Mouse (Mus musculus): Measurements from ENCODE around the gene Kmt5a.

Kmt5a gene

GRCm38 (mm10) chr5:124439447-124440093, at the start of gene Kmt5a:
Gene Kmt5a (plus strand): TSS chr5:124439930.
- DNase-seq = peak; percentile 97

DNA sequence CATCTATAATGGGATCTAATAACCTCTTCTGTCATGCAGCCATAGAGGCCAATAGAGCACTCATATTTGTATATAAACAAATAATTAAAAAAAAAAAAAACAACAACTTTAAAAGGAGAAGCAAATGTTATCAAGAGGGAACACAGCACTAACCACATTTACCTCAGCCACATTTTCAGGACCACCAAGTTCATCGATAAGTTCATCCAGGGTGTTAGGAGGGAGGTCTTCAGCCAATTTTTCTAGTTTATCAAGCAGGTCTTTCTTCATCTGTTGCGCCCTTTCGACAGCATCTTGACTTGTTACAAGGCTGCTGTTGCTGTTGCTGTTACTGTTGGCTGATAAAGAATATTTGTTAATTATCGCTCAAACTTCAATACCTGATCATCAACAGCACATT, 47.3 kb upstream of the Kmt5a start:
- no peak for DNase-seq

DNA sequence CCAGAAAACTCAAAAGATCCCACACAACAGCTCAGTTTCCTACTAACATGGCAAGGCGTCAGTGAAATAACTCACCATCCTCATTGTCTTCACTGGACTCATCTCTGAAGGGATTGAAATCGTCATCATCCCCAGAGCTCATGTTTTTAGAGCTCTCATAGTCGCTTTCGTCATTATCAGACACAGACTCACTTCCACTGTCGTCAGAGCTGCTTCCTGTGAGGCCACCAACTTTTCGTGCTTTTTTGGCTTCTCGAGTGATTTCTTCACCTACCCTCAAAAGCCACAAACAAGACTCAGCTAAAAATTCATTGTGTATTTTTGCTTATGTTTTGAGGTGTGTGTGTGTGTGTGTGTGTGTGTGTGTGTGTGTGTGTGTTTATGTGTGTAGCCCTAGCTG, 46.0 kb upstream of the Kmt5a start:
- DNase-seq = no peak

- peak in 1 of 2 experiments; percentile 37 for DNase-seq
These were observed 28.9 kb upstream of the Kmt5a start for GRCm38 (mm10) chr5:124410808-124411207.

DNA sequence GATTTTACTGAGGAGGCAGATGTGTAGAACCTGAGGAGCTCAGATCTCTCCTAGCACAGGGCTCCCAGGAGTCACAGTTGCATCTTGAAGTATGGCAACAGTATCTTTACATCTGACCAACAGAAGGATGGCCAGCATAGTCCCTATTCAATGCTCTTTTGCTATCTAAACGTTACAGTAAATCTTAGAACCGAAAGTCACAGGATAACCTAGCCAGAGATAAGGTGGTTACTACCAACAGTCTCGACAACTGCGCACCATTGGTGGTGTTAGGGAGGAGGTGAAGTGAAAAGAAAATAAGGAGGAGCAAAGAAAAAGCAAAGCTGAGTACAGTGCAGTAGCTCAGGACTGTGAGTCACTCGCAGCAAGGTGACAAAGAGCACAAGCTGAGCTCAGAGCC, 27.6 kb upstream of the Kmt5a start:
- no peak for DNase-seq

DNA sequence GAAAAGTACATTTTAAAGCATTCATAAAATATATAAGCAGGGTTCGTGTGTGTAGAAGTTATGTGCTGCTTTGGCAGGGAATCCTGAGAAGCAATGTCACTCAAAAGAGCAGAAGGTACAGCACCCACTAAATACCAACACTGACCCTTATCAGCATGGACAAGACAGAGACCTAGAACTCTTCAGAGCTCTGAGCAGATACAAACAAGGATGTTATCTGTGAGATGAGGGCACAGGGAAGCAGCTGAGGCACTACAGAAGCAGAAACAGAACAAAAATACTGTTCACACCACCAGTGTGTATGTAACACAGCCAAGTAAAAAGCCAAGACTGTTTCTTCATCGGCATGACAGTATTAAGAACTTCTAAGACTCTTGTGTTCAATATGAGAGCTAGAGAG, 20.8 kb upstream of the Kmt5a start:
- DNase-seq = no peak

DNA sequence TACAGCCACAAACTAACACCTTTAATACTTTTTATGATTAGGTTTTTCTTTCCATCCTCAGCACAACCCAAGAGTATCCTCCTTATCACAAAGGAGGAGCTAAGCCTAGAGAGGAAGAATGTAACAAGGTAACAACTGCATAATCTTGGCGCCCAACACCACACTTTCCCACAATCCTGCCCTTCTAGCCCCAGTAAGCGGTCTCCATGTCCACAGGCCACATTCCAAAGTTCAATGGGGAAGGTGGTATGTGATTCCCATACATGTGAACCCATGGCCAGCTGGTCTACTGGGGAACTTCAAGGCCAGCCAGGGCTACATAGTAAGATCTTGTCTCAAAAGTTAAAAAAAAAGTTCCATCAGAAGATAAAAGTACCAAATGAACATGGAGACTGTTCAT, 17.9 kb upstream of the Kmt5a start:
- DNase-seq = no peak

GRCm38 (mm10) chr5:124424200-124424722, 15.5 kb upstream of the Kmt5a start:
- DNase-seq = peak; percentile 57 to 67

GRCm38 (mm10) chr5:124424723-124425411, 14.9 kb upstream of the Kmt5a start:
- peak; percentile 23 to 47 for DNase-seq

DNA sequence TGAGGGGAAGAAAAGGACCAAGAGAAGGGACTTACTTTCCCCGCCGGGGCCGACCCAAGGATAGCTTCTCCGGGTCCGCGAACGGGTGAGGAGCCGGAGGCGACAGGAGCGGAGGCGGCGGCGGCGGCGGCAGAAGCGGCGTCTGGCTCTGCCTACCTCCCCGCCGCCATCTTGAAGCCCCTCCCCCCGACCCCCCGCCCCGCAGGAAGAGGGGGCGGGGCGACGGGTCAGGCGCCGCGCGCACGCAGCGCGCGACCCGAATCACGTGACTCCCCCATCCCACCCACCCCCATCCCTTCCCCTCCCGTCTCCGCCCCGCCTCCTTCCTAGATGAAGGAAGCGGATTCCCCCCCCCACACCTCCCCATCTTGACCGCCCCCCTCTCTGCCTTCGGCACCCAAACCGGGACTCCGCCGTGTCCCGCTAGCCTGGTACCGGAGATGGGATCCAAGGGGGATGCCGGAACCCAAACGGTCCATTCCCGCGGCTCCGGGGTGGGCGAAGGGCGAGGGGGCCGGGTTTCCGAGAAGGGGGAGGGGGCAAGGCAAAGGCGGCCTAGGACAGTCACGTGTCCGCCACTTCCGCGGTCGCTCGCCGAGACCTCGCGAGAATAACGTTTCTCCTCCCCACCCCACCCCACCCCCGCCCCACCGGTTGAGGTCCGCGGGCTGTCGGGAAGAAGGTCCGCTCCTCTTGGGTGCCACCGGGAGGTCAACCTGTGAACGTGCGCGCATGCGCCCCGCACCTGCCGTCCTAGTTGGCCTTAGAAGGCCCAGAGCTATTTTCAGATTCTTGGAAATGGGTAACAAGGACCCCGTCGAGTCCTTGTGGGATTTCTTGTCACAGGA, 14.1 kb upstream of the Kmt5a start, which contains the start of gene Sbno1:
TSS of gene Sbno1 (minus strand) at position 590 of the 848 bp plus-strand sequence.
- DNase-seq = peak; percentile 97

DNA sequence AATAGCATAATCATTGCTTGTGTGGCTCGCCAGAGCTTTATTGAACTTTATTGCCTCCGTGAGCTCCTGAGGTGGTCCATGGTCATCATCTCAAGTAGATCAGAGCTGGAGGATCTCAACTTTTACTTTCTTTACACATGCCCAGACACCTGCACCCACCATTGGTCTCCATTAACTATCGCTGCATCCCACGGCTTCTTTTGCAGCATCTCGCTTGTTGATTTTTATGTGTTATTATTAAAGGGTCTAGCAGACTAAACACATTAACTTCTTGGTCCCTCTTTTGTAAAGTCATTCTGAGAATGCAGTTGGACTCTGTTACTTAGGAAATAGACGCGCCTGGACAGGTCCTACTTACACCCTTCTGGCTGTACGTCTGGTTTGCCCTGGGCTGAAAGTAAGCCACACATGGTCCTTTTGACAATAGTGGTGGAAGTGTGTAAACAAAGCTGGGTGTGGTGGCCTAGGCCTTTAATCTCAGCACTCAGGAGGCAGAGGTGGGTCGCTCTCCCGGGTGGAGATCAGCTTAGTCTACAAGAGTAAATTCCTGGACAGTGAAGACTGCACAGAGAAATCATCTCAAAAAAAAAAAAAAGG, 13.2 kb upstream of the Kmt5a start:
- no peak for DNase-seq

DNA sequence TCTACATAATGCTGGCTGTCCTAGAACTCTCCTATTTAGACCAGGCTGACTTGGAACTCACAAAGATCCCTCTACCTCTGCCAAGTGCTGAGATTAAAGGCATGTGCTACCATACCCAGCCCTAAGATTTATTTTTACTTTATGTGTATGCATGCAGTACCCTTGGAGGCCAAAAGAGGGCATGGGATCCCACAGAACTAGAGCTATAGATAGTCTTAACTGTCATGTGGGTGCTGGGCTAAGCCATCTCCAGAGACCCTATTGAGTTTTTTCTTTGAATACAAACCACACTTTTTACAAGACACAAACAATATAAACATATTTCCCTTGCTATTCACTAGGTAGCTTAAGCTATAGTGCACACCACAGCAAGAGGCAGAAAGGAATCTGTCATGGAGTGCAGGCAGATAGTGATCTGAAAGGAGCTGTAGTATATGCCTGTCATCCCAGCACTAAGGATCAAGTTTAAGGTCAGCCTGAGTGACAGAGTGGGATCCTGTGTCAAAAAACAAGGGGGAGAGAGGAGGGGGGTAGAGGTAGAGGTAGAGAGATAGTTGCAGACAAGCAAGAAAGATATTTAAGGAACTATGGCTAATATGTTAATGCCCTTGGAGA, 7.2 kb upstream of the Kmt5a start:
- peak; percentile 76 to 86 for DNase-seq

- no peak for DNase-seq
These were observed 6.7 kb upstream of the Kmt5a start for GRCm38 (mm10) chr5:124433048-124433447.

GRCm38 (mm10) chr5:124438229-124438628, 1.5 kb upstream of the Kmt5a start:
- peak; percentile 56 to 61 for DNase-seq

DNA sequence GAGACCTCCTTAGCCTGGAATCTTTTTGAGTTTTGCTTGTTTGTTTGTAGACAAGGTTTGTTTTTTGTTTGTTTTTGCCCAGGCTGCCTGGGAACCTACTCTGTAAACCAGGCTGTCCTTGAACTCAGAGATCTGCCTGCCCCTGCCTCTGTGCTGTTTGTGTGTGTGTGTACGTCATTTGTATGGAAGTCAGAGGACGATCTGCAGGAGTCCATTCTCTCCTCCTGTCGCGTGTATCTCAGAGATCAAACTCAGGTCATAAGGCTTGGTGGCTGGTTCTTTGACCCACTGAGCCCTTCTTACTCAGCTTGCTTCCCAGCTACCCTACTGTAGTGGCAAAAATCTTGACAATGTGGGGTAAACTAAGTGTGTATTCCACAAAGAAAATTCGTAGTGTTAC, 984 bp upstream of the Kmt5a start:
- no peak for DNase-seq

GRCm38 (mm10) chr5:124440094-124440701, 468 bp downstream of the Kmt5a start:
- peak; percentile 39 to 68 for DNase-seq

DNA sequence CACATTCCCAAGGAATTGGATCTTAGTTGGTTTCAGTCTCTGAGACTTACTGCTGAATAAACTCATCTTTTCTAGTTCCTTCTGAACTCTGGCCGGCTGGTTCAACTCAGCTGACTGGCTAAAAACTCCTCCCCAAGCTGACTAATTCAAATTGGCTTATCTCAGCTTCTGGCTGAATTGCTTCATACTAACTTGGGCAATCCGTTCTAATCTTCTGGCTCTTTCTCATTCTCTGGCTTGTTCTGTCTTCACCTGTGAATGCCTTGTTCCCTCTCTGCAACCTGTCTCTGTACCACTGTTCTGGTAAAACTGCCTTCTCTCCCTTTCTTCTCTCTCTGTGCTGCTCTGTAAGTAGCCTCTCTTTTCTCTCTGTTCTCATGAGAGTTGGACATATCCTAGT, 2.9 kb downstream of the Kmt5a start:
- no peak for DNase-seq

- no peak for DNase-seq
These were observed 4.5 kb downstream of the Kmt5a start for GRCm38 (mm10) chr5:124444208-124444607.

DNA sequence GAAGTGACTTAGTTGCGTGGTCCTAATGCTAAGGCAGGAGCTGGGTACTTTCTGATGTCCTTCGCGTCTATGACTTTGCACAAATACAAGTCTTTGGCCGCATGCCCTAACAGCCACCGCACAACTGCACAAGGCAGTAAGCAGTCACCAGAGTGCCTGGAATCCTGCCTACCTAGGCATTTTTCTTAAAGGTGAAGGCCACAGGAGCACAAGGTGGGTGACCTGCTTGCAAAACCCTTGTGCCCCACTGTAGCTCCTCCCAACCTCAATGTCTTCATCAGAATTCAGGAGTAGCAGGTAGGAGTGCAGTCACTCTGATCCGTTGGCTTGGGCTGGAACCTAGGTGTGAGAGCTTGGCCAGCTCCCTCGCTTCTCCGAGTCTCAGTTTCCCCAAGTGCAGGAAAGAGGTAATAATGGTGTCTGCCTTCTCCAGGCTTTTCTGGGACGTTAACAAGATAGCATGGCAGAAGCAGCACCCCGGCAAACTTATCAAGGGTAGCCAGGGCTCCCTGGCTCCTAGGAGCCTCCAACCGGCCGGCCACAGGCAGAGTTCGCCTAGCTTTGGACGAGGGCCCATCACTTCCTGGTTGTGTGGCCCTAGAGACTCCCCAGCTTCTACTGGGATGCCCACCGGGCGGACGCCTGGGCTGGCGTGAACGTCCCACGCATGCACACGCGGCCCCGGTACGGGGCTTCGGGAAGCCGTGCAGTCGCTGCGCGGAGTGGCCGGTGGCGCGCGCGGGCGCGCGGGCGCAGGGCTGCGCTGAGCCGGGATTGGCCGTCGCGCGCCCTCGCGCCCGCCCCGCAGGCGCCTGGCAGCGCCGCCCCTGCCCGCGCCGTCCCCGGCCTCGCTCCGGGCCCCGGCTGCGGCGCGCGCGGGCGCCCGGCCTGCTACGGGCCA, 5.2 kb downstream of the Kmt5a start:
- peak; percentile 86 to 89 for DNase-seq

DNA sequence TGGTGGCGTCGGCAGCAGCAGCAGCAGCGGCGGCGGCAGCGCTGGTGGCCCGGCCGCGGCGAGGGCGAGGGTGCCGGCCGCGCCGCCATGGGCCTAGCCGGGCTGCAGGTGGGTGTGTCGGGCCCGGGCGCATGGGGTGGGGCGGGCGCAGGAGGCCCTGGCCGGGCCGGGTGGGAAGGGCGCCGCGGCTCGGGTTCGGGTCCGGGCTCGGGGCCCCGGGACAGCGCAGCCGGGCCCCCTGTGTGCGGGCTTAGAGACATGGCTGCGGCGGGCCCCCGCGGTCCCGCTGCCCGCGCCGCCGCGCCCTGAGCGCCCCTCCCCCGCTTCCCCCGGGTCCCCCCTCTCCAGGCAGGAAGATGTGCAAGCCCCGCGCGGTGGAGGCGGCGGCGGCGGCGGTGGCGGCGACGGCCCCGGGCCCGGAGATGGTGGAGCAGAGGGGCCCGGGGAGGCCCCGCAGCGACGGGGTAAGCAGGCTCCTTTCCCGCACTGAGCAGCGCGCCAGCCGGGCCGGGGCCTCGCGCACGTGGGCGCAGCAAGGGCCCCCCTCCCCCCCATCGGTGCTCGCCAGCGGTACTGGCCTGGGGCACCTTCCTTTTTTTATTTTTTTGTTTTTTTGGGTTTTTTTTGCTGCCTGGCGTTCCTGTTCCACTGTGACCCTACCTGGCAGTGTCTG, 6.0 kb downstream of the Kmt5a start:
- peak; percentile 40 to 75 for DNase-seq
